Mouse (Mus musculus): ENCODE data around the gene Timm10. TPM values are rescaled to one million over a fixed set of nuclear protein-coding genes. Genes with fewer than 3 reads are reported as not detected.
A peak's percentile ranks its signal among the peaks of the same experiment; 100 is the strongest.

The Timm10 gene
- total RNA-seq, 2 experiments from 2014 or later: 58.0 to 60.3 TPM

GRCm38 (mm10) chr2:84811880-84812279 is 14.9 kb upstream of the Timm10 start:
- no peak for DNase-seq (ENCODE audit: extremely low spot score in 1 of 2, low spot score in 1 of 2)

- DNase-seq (ENCODE audit: extremely low spot score in 1 of 2, low spot score in 1 of 2): no peak
These were observed 14.1 kb upstream of the Timm10 start for GRCm38 (mm10) chr2:84812676-84813075.

- no peak for DNase-seq (ENCODE audit: extremely low spot score in 1 of 2, low spot score in 1 of 2)
These were observed 6.9 kb upstream of the Timm10 start for GRCm38 (mm10) chr2:84819861-84820260.

- DNase-seq (ENCODE audit: extremely low spot score in 1 of 2, low spot score in 1 of 2): no peak
These were observed 4.2 kb upstream of the Timm10 start, which contains the start of gene Smtnl1 for GRCm38 (mm10) chr2:84822552-84822951. Gene Smtnl1, minus strand, starts transcription at chr2:84822652.

- no peak for DNase-seq (ENCODE audit: extremely low spot score in 1 of 2, low spot score in 1 of 2)
These were observed 3.6 kb upstream of the Timm10 start for GRCm38 (mm10) chr2:84823237-84823636.

GRCm38 (mm10) chr2:84827283-84827920 is 605 bp downstream of the Timm10 start:
- DNase-seq (ENCODE audit: extremely low spot score in 1 of 2, low spot score in 1 of 2): no peak

GRCm38 (mm10) chr2:84831666-84832391 is 5.0 kb downstream of the Timm10 start:
- DNase-seq (ENCODE audit: extremely low spot score in 1 of 2, low spot score in 1 of 2): peak; percentile 67 to 88

- DNase-seq (ENCODE audit: extremely low spot score in 1 of 2, low spot score in 1 of 2): no peak
These were observed 10.3 kb downstream of the Timm10 start for GRCm38 (mm10) chr2:84837107-84837506.

GRCm38 (mm10) chr2:84837817-84838592 is 11.2 kb downstream of the Timm10 start:
- DNase-seq (ENCODE audit: extremely low spot score in 1 of 2, low spot score in 1 of 2): no peak

- no peak for DNase-seq (ENCODE audit: extremely low spot score in 1 of 2, low spot score in 1 of 2)
These were observed 11.8 kb downstream of the Timm10 start, which contains the start of gene Slc43a1 for GRCm38 (mm10) chr2:84838593-84838949. Gene Slc43a1, plus strand, starts transcription at chr2:84838850.

- DNase-seq (ENCODE audit: extremely low spot score in 1 of 2, low spot score in 1 of 2): no peak
These were observed 12.5 kb downstream of the Timm10 start for GRCm38 (mm10) chr2:84838993-84839980.

- DNase-seq (ENCODE audit: extremely low spot score in 1 of 2, low spot score in 1 of 2): no peak
These were observed 13.4 kb downstream of the Timm10 start for GRCm38 (mm10) chr2:84840016-84840747.

GRCm38 (mm10) chr2:84840748-84841563 is 14.2 kb downstream of the Timm10 start:
- no peak for DNase-seq (ENCODE audit: extremely low spot score in 1 of 2, low spot score in 1 of 2)

- DNase-seq (ENCODE audit: extremely low spot score in 1 of 2, low spot score in 1 of 2): no peak
These were observed 15.1 kb downstream of the Timm10 start for GRCm38 (mm10) chr2:84841905-84842304.

- DNase-seq (ENCODE audit: extremely low spot score in 1 of 2, low spot score in 1 of 2): no peak
These were observed 16.9 kb downstream of the Timm10 start for GRCm38 (mm10) chr2:84843654-84844053.

- DNase-seq (ENCODE audit: extremely low spot score in 1 of 2, low spot score in 1 of 2): no peak
These were observed 18.4 kb downstream of the Timm10 start for GRCm38 (mm10) chr2:84845226-84845625.

GRCm38 (mm10) chr2:84850407-84851129 is 23.8 kb downstream of the Timm10 start:
- DNase-seq (ENCODE audit: extremely low spot score in 1 of 2, low spot score in 1 of 2): no peak

Data from layer of hippocampus, postnatal 25 days (tissue).